Mouse (Mus musculus) thymus, postnatal 36 days (tissue): ENCODE results near the gene Necab2.
A peak's percentile ranks its signal among the peaks of the same experiment; 100 is the strongest.

Source experiments
- DNase-seq, 2 experiments: peaks; one replicate each; pipeline ENCODE4 v3.0.0; 2022; ENCODE audit warnings: mixed read lengths in 2 of 2

Necab2 gene

GRCm38 (mm10) chr8:119456045-119456444 lies 9.5 kb downstream of the Necab2 start:
- no peak for DNase-seq

DNA sequence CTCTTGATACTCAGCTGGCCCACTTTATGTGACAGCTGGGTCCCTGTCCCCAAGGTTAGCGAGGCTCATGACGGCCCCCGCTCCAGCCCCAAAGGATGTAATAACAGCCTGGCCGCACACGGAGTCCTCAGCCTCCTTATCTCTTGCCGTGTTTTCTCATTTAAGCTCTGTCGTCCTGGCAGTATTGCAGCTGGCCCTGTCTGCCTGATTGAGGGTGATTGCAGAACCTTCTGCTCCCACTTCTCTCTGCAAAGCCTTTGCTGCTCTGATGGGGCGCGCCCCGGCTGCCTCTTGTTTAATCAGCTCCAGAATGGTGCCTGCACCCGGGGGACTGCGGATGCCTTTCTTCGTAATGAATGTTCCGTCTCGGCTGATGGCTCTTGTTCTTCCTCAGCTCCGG lies 13.2 kb downstream of the Necab2 start:
- no peak for DNase-seq

DNA sequence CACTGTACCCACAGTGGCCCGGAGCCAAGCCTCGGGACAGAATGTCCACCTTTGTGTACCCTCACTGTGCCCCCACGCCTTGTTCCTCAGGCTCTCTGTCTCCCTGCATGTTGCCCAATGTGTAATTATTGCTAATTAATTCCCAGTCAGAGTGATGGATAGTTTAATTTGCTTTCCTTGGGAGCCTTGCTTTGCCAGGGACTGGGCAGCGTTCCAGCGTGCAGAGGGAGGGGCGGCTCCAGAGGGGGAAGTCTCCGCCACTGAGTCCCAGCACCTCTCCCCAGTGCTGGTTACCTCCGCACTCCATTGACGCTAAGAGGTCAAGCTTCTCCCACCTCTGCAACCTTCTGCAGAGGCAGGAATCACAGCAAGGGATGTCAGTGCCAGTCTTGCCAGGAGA lies 14.8 kb downstream of the Necab2 start:
- DNase-seq: no peak

DNA sequence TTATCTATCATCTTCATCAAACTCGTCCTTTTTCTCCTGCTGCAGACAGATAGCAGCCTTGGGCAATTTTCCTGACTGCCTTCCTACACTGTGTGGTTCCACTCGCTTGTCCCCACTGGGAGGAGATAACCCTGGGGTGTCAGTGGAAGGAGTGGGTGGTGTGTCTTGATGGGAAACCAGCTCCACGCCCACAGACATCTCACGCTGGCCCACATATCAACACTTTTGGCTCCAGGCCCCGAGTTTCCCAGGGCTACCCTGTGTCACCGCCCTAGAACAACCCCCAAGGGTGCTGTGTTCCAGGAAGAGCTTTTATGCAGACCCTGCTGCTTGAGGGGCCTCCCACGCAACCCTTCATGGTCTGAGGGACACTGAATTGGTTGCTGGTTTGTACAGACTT lies 17.2 kb downstream of the Necab2 start:
- no peak for DNase-seq

GRCm38 (mm10) chr8:119466105-119466504 lies 19.6 kb downstream of the Necab2 start:
- DNase-seq: peak; percentile 24 to 39

DNA sequence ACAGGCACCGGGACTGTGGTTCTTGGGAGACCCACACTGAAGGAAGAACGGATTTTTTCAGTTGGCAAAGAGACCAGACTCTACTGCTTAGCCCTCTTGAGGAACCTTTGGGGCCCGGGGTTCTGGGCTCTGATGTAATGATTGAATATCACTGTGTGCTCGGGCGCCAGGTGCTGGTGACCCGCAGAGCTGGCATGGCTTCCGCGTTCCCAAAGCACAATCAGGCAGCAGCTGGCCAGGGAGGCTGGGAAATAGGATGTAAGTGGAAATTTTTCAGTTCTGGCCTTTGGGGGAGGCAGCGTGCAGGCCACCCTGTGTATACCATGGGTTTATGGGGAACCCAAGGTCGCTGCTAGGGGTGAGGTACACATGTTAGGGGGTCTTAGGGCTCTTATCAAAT lies 20.3 kb downstream of the Necab2 start:
- DNase-seq: no peak

GRCm38 (mm10) chr8:119468091-119468490 lies 21.6 kb downstream of the Necab2 start:
- DNase-seq: no peak

- DNase-seq: no peak
These were observed 32.2 kb downstream of the Necab2 start for GRCm38 (mm10) chr8:119478684-119479083.

DNA sequence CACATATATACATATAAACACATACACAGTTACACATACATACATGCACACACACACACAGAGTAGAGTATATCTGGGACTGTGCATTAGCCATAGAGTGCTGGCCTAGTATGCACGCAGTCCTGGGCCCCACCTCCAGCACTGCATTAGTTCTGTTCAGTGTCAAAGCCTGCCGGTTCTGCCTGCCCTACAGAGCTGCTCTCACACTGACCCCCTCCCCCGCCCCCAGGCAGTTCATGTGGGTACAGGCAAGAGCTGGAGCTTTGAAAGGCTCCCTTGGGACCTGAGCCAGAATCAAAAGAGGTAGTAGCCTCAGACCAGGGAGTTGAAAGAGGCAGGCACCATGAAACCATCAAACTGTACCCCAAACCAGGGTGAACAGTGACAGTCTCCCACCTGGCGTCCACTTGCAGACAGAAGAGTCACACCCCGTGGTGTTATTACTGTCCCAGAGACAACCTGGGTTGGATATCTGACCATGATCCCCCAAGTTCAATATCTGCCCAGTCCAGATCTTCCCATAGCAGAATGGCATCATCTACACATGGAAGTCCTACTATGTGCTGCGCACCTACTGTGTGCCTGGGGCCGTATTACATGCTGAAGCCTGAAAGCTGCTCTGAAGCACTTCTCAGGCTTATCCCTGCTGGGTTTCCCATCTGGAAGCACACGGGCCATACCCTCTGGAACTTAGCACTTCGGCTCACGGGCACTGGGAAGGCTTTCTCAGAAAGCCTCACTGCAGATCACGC lies 37.8 kb downstream of the Necab2 start:
- DNase-seq: no peak

DNA sequence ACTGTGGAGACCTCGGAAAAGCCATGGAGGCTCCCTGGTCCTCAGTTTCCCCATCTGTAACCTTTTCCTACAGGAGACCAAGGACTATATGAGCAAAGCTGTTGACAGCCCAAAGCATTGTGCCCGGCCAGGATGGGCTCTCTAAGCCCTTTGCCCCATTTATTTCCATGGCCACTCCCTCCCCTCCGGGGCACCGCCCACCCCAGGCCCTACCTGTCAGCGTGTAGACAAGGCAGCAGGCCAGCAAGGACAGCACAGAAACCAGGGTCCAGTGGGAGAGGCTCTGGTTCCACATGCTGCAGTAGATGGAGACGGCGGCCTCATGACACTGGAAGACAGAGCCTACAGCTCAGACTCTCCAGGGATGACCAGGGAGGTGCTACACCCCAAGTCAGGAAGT lies 40.6 kb downstream of the Necab2 start:
- DNase-seq: no peak

DNA sequence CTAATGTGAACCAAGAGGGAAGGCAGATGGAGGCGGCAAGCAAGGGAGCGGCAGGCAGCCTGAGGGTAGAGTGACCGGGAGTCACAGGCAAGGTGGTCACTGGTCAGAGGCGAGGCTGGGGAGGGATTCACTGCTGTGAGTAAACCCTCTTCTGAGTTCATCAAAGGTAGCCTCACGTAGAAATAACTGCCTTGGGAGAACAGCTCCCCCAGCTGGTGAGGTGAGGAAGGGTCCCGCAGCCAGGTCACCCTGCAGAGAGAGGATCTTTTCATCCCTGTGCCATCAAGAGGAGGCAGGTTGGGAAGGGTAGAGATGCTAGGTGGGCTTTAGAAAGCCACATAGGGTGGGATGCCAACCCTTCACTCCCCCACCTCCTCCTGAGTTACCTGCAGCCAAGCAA lies 50.3 kb downstream of the Necab2 start:
- DNase-seq: peak; percentile 48 to 51

GRCm38 (mm10) chr8:119499836-119500235 lies 53.3 kb downstream of the Necab2 start:
- no peak for DNase-seq

GRCm38 (mm10) chr8:119501598-119501997 lies 55.1 kb downstream of the Necab2 start, which contains the start of gene Slc38a8:
TSS of gene Slc38a8 (minus strand) at chr8:119501698.
- DNase-seq: no peak

GRCm38 (mm10) chr8:119502111-119502510 lies 55.6 kb downstream of the Necab2 start:
- DNase-seq: no peak

- no peak for DNase-seq
These were observed 56.8 kb downstream of the Necab2 start for GRCm38 (mm10) chr8:119503191-119503767.

DNA sequence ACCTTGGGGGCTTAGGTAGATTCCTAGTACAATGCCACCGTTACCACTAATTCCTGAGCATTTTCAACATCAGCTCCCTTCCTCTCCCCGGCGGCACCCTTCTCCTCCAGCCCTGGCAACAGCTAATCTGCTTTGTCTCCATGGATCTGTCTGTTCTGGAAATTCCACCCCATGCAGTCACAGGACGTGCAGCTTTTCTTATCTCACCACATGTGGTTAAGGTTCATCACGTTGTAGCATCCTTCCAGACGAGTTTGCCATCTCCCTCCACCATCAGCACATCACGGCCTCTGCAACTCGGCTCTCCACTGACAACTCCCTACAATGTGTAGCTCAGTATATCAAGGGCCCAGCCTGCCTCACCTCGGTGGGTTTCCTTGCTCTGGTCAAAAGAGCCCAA lies 59.0 kb downstream of the Necab2 start:
- DNase-seq: no peak

DNA sequence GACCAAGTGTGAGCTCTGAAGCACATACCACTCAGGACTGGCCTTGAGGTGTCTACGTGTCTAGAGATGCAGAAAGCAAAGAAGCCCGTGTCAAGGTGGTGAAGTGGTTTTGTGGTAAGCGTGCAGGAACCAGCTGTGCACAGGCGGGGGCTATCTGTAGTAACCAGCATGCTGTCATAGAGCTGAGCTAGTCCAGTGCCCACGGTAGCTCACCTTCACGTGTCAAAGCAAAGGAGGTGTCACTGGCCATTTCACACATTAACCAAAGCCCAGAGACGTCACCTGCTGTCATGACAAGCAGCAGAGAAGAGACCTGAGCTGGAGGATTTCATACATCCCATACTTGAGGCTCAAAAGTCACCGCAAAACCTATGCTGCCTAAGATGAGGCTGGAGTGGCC lies 59.6 kb downstream of the Necab2 start:
- no peak for DNase-seq

DNA sequence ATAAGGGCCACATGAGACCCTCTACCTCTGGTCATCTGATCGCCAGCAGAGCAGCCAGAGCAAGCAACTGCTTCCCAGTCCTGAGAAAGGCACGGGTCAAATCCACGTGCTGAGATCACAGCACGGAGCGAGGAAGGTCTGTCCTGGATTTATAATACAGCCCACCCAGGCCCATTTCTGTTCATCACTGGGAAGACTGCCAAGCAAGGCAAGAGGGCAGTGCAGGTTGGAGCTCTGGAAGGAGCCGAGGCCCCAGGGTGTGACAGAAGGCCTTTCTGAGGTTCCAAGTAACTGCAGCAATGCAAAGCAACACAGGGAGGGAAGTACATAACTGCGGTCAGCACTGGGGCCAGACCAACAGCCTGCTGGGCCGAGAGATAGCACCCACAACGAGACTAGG lies 64.0 kb downstream of the Necab2 start:
- DNase-seq: no peak

DNA sequence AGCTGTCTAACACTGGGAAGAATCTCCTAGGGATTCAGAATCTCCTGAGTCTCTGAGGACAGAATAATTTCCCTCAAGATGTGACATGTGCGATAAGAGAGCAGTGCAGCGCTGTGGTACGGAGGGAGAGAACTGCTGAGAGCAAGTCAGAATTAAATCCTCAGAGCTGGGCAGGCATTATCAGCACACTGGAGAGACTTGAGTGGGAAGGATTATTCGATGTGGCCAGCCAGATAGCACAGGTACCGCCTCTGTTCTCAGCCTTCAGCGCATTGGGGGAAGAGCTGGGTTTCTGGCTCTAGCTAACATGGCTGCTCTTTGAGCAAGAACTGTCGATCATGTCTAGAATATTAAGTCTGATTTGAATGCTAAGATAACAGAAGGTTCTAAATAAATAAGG lies 65.2 kb downstream of the Necab2 start:
- DNase-seq: no peak

- DNase-seq: no peak
These were observed 66.9 kb downstream of the Necab2 start for GRCm38 (mm10) chr8:119513405-119513804.

DNA sequence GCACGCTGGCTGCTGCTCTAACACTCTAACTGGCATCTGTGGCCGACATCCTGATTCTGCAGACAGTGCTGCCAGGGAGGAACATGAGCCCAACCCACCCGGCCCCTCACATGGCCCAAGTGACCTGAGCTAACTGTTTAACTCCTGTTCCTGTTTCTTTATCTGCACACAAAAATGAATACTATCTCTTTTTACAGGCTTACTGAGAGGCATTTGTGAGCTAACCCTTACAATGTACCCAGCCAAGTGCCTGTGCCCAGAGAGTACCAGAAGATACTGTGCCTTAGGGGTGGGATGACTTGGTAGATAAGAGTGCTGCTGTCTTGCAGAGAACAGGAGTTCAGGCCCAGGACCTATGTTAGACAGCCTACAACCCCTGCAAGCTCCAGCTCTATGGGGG lies 68.4 kb downstream of the Necab2 start:
- no peak for DNase-seq

- DNase-seq: no peak
These were observed 69.2 kb downstream of the Necab2 start for GRCm38 (mm10) chr8:119515767-119516166.

GRCm38 (mm10) chr8:119516674-119517073 lies 70.2 kb downstream of the Necab2 start:
- DNase-seq: no peak

- DNase-seq: no peak
These were observed 73.6 kb downstream of the Necab2 start for GRCm38 (mm10) chr8:119520102-119520501.
